Mouse (Mus musculus) layer of hippocampus, postnatal 10 days (tissue): ENCODE results near the gene Krtap1-4. TPM values are rescaled to one million over a fixed set of nuclear protein-coding genes. Genes with fewer than 3 reads are reported as not detected.

ENCODE experiments used
- DNase-seq, 2 experiments: peaks; one replicate each; pipeline ENCODE4 v3.0.0; 2021; ENCODE audit warnings: low spot score in 2 of 2
- total RNA-seq, 2 experiments: library from RNA; stranded (reverse); gene quantifications; 2 replicates each; pipeline ENCODE4 v1.2.3; 2021

Krtap1-4 gene
- total RNA-seq, 2 experiments from 2014 or later = not detected

GRCm38 (mm10) chr11:99556195-99556594, 27.3 kb downstream of the Krtap1-4 start:
- DNase-seq = no peak

- DNase-seq = no peak
Measured at GRCm38 (mm10) chr11:99550765-99551164, 32.7 kb downstream of the Krtap1-4 start, which contains the start of gene Krtap3-3. TSS of gene Krtap3-3 (minus strand) at chr11:99550865.

GRCm38 (mm10) chr11:99547892-99548291, 35.6 kb downstream of the Krtap1-4 start:
- no peak for DNase-seq

GRCm38 (mm10) chr11:99539721-99540120, 43.7 kb downstream of the Krtap1-4 start:
- peak; percentile 27 to 51 for DNase-seq

Other genes with a start within 250 kb of the Krtap1-4 start
- under 1 TPM; 0.13 to 0.23 TPM for gene Krt26, start 245.7 kb downstream of the Krtap1-4 start, total RNA-seq
- not detected for gene Krt27, start 232.6 kb downstream of the Krtap1-4 start, total RNA-seq
- gene Krt28, start 208.8 kb downstream of the Krtap1-4 start, total RNA-seq = under 1 TPM; 0.30 to 0.33 TPM
- gene Krt10, start 194.3 kb downstream of the Krtap1-4 start, total RNA-seq = 10 to 100 TPM; 14.3 to 14.8 TPM
- gene Krt12, start 161.4 kb downstream of the Krtap1-4 start, total RNA-seq = 1 to 10 TPM; 1.5 to 1.6 TPM
- gene Krt20, start 145.5 kb downstream of the Krtap1-4 start, total RNA-seq = not detected
- gene Krt23, start 90.5 kb downstream of the Krtap1-4 start, total RNA-seq = not detected
- not detected for gene Krt39, start 62.3 kb downstream of the Krtap1-4 start, total RNA-seq
- not detected for gene Krt40, start 40.5 kb downstream of the Krtap1-4 start, total RNA-seq
- gene Krtap3-3, start 32.8 kb downstream of the Krtap1-4 start, total RNA-seq = not detected
- gene Krtap3-2, start 26.8 kb downstream of the Krtap1-4 start, total RNA-seq = not detected
- not detected for gene Gm11939, start 24.2 kb downstream of the Krtap1-4 start, total RNA-seq
- gene Krtap3-1, start 17.0 kb downstream of the Krtap1-4 start, total RNA-seq = not detected
- gene Krtap1-5, start 2.6 kb downstream of the Krtap1-4 start, total RNA-seq = not detected
- not detected for gene Krtap1-3, start 7.7 kb upstream of the Krtap1-4 start, total RNA-seq
- not detected for gene Krtap9-3, start 14.5 kb upstream of the Krtap1-4 start, total RNA-seq
- not detected for gene Gm11938, start 19.7 kb upstream of the Krtap1-4 start, total RNA-seq
- not detected for gene Gm11937, start 26.5 kb upstream of the Krtap1-4 start, total RNA-seq
- not detected for gene Krtap2-4, start 31.2 kb upstream of the Krtap1-4 start, total RNA-seq
- gene Gm11562, start 36.8 kb upstream of the Krtap1-4 start, total RNA-seq = not detected
- not detected for gene Krtap4-1, start 44.6 kb upstream of the Krtap1-4 start, total RNA-seq
- not detected for gene Krtap4-2, start 51.4 kb upstream of the Krtap1-4 start, total RNA-seq
- not detected for gene Krtap4-7, start 60.4 kb upstream of the Krtap1-4 start, total RNA-seq
- not detected for gene Gm11555, start 66.6 kb upstream of the Krtap1-4 start, total RNA-seq
- not detected for gene Gm11563, start 75.3 kb upstream of the Krtap1-4 start, total RNA-seq
- not detected for gene Krtap4-6, start 82.3 kb upstream of the Krtap1-4 start, total RNA-seq
- gene Gm14190, start 107.1 kb upstream of the Krtap1-4 start, total RNA-seq = not detected
- not detected for gene Gm14180, start 150.6 kb upstream of the Krtap1-4 start, total RNA-seq
- not detected for gene Gm11595, start 189.3 kb upstream of the Krtap1-4 start, total RNA-seq
- not detected for gene Krtap4-8, start 197.1 kb upstream of the Krtap1-4 start, total RNA-seq
- gene Krtap4-9, start 201.5 kb upstream of the Krtap1-4 start, total RNA-seq = not detected
- gene Gm11596, start 209.8 kb upstream of the Krtap1-4 start, total RNA-seq = not detected
- not detected for gene Gm11569, start 215.3 kb upstream of the Krtap1-4 start, total RNA-seq
- not detected for gene Gm11554, start 220.8 kb upstream of the Krtap1-4 start, total RNA-seq
- not detected for gene Krtap4-13, start 226.2 kb upstream of the Krtap1-4 start, total RNA-seq
- not detected for gene Gm11564, start 232.0 kb upstream of the Krtap1-4 start, total RNA-seq